Mouse (Mus musculus) forebrain, embryonic 15.5 days (tissue): Measurements from ENCODE around the gene Olfr577. TPM values are rescaled to one million over a fixed set of nuclear protein-coding genes. Genes with fewer than 3 reads are reported as not detected.

ENCODE experiments used
- ATAC-seq: fragments of 200-750 bp; cut with Nextera tagmentation; replicated peaks from 2 replicates; pipeline ENCODE4 v1.8.0; 2017; ENCODE audit warnings: mild to moderate bottlenecking, moderate TSS enrichment, moderate library complexity
- H3K27ac ChIP-seq: fragments of 300-500 bp; sonication (generic); replicated peaks from 2 replicates; pipeline ENCODE4 v1.5.1; 2015; ENCODE audit warnings: mild to moderate bottlenecking, inconsistent platforms
- H3K27me3 ChIP-seq: fragments of 300-500 bp; sonication (generic); 2 replicates; pipeline ENCODE4 v1.6.1; 2015; ENCODE audit warnings: inconsistent platforms
- H3K36me3 ChIP-seq: fragments of 300-500 bp; sonication (generic); 2 replicates; pipeline ENCODE4 v1.6.1; 2015; ENCODE audit warnings: mild to moderate bottlenecking, inconsistent platforms
- H3K4me1 ChIP-seq: fragments of 300-500 bp; sonication (generic); 2 replicates; pipeline ENCODE4 v1.6.1; 2015; ENCODE audit warnings: inconsistent platforms
- H3K4me2 ChIP-seq: fragments of 300-500 bp; sonication (generic); replicated peaks from 2 replicates; pipeline ENCODE4 v1.6.1; 2015; ENCODE audit warnings: mild to moderate bottlenecking, inconsistent platforms
- H3K4me3 ChIP-seq: fragments of 300-500 bp; sonication (generic); 2 replicates; pipeline ENCODE4 v1.5.1; 2015; ENCODE audit warnings: mild to moderate bottlenecking, inconsistent platforms
- H3K9ac ChIP-seq: fragments of 300-500 bp; sonication (generic); replicated peaks from 2 replicates; pipeline ENCODE4 v1.6.1; 2015; ENCODE audit warnings: mild to moderate bottlenecking, inconsistent platforms
- H3K9me3 ChIP-seq: fragments of 300-500 bp; sonication (generic); 2 replicates; pipeline ENCODE4 v1.6.1; 2016; ENCODE audit warnings: inconsistent platforms
- WGBS: fragments of 180-500 bp; shearing (Covaris S2); methylation state at CpG from one replicate; pipeline ENCODE4 v1.1.7; 2015; ENCODE audit warnings: mixed read lengths; 5-methylcytosine and 5-hydroxymethylcytosine counted together
- polyA plus RNA-seq: library from polyadenylated mRNA; unstranded; fragments of >200 nt; fragmentation: Nextera tagmentation; extraction: Ambion mirVana; gene quantifications from 2 replicates; pipeline ENCODE4 v1.2.1, GENCODE M21; 2015

The Olfr577 gene
- polyA plus RNA-seq: not detected in 2 replicates

DNA sequence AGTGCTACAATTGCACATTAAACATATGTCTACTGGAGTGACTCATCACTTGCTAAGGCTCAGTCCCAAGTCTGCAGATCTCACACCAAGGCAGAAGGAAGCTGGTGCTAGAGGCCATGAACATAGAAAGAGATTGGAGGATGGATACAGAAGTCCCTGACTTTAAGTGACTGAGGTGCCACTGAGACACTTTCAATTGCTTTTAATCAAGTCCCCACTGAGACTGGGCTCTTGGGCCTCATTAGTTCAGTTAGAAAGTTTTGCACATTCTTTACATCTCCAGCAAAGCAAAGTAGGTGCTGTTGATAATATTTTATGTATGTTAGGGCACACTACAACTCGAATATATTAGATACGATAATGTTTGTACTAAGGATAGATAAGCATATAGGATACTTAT lies at the start of gene Olfr577:
TSS of gene Olfr577 (minus strand) at position 101 of the 400 bp plus-strand sequence.
- no peaks in the 10 kb centered on the region for H3K9me3 ChIP-seq
- 90% methylated on average over 2 of the region's 2 CpGs for WGBS
- H3K4me2 ChIP-seq: no peak within 1 kb of the TSS
- no peak for ATAC-seq
- H3K36me3 ChIP-seq: no peaks in the 10 kb centered on the region
- no peak within 1 kb of the TSS for H3K27ac ChIP-seq
- no peak within 1 kb of the TSS for H3K4me3 ChIP-seq
- no peaks in the 10 kb centered on the region for H3K27me3 ChIP-seq
- H3K4me1 ChIP-seq: no peaks in the 10 kb centered on the region
- no peak within 1 kb of the TSS for H3K9ac ChIP-seq

DNA sequence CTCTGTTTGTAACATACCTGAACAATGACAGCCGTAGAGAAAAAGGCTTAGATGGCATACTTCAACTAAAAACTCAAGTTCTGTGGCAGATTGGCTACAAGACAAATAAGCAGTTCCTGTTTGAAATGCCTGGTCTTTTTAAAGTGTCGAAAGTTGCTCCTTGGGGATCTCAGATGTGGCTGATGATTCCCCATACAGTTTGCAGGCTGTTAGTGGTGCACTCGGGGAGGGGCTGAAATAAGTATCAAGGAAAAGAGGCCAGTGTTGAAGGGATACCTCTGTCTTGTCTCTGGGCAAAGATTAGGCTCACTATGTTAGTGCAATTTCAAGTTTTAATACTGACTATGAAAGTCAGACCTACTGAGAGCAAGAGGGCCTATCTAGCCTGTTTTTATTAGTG lies 13.5 kb upstream of the Olfr577 start, which contains the start of gene Olfr578:
TSS of gene Olfr578 (minus strand) at position 101 of the 400 bp plus-strand sequence.
- 80% methylated on average over 3 of the region's 3 CpGs for WGBS

DNA sequence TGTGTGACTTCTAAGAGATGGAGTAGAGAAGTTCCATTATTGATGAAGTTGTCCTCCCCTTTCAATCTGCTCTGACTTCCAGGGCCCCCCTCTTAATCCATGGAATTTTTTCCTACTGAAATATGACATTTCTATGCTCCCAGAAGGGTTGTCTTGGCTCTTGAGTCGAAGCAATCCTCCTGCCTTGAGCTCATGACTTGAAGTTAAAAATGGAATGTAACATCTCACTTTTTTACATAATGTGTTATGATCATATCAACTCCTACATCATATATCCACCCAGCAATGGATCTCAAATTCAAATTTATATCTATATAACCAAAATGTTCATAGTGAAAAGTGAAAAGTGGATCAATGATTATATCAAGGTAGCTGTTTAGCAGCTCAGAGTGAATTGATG lies 1.3 kb downstream of the Olfr577 start:
- no peak overlapping the region for H3K9ac ChIP-seq

More for the DNA sequence above, 13.5 kb upstream of the Olfr577 start, which contains the start of gene Olfr578:
- ATAC-seq: no peak
- no peaks in the 10 kb centered on the region for H3K36me3 ChIP-seq
- no peak within 1 kb of the TSS for H3K4me3 ChIP-seq
- no peaks in the 10 kb centered on the region for H3K4me1 ChIP-seq
- H3K9ac ChIP-seq: no peak within 1 kb of the TSS
- H3K9me3 ChIP-seq: no peaks in the 10 kb centered on the region
- H3K27me3 ChIP-seq: no peaks in the 10 kb centered on the region
- no peak within 1 kb of the TSS for H3K4me2 ChIP-seq
- H3K27ac ChIP-seq: no peak within 1 kb of the TSS

DNA sequence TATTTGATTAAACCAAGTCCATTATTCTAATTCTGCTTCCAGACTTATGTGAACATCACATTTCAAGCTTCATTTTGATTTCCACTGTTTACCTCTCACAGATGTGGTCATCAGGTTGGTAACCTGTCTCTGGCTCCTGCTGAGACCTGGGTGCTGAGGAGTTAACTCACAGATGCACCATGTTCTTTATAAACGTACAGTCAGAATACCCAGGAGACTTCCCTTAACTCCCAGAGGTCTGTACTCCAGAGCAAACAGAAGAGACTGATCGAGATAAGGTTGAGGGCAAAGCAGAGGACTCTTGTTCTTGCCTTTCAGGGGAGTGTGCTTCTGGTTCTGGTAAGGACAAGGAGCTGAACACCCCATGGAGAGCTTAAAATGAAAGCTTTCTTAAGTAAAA lies 13.4 kb downstream of the Olfr577 start, which contains the start of gene Olfr576:
TSS of gene Olfr576 (plus strand) at position 301 of the 400 bp plus-strand sequence.
- H3K9me3 ChIP-seq: no peaks in the 10 kb centered on the region
- no peak within 1 kb of the TSS for H3K27ac ChIP-seq
- no peak for ATAC-seq
- no peaks in the 10 kb centered on the region for H3K4me1 ChIP-seq
- WGBS: 64% methylated on average over 2 of the region's 2 CpGs
- H3K36me3 ChIP-seq: no peaks in the 10 kb centered on the region
- no peaks in the 10 kb centered on the region for H3K27me3 ChIP-seq
- H3K9ac ChIP-seq: no peak within 1 kb of the TSS
- H3K4me3 ChIP-seq: no peak within 1 kb of the TSS
- H3K4me2 ChIP-seq: no peak within 1 kb of the TSS

More for the DNA sequence above, 1.3 kb downstream of the Olfr577 start:
- H3K27ac ChIP-seq: no peak overlapping the region
- H3K4me3 ChIP-seq: no peak overlapping the region
- H3K9me3 ChIP-seq: no peaks in the 10 kb centered on the region
- H3K27me3 ChIP-seq: no peaks in the 10 kb centered on the region
- ATAC-seq: no peak
- no peaks in the 10 kb centered on the region for H3K36me3 ChIP-seq
- WGBS: 43% methylated on average over 1 of the region's 1 CpGs
- no peaks in the 10 kb centered on the region for H3K4me1 ChIP-seq
- H3K4me2 ChIP-seq: no peak overlapping the region

DNA sequence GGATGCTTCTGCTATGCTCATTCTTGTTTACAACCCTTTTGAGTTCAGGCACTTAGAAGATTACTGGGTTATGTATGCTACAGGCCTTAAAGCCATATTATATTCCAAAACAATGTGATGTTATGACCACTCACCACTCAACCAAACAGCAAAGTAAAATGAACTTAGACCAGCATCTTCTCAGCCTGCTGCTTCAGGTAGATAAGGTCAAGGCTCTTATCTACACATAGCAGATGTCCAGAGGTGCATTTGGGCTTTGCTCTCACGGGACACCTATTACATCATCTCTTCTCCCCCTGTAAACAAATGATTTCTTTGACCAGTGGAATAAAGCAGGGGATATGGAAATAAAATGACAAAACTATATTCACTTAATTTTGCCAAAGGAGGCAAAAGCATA lies 17.1 kb downstream of the Olfr577 start, which contains the start of gene Olfr575:
TSS of gene Olfr575 (minus strand) at position 183 of the 400 bp plus-strand sequence.
- 71% methylated on average over 1 of the region's 1 CpGs for WGBS
- Histone ChIP-seq H3K27ac (no peak within 1 kb of the TSS), H3K9me3 (no peaks in the 10 kb centered on the region), H3K36me3 (no peaks in the 10 kb centered on the region), H3K4me2 (no peak within 1 kb of the TSS), H3K4me1 (no peaks in the 10 kb centered on the region), H3K4me3 (no peak within 1 kb of the TSS), H3K27me3 (no peaks in the 10 kb centered on the region), H3K9ac (no peak within 1 kb of the TSS)
- ATAC-seq: no peak

DNA sequence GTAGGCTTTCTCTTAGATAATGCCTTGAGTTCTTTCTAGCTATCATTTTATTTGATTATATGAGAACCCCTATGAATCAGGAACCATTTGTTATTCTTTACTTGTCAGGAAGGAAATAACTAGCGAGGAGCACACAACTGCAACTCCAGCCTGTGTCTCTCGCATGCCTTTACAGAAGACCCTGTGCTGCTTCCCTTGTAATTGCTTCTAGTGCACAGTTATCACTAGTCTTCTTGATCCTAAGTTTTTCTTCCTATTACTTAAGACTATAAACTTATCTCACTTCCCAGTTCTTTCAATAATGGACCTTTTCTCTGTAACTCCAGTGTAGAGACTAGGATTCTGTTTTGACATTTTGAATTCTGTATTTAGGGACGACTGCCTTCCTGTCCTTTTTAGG lies 17.6 kb downstream of the Olfr577 start:
- no peak overlapping the region for H3K27ac ChIP-seq
- 89% methylated on average over 3 of the region's 3 CpGs for WGBS
- H3K9me3 ChIP-seq: no peaks in the 10 kb centered on the region
- no peak overlapping the region for H3K4me3 ChIP-seq
- no peaks in the 10 kb centered on the region for H3K36me3 ChIP-seq
- H3K4me2 ChIP-seq: no peak overlapping the region
- H3K4me1 ChIP-seq: no peaks in the 10 kb centered on the region
- no peak overlapping the region for H3K9ac ChIP-seq
- no peak for ATAC-seq
- H3K27me3 ChIP-seq: no peaks in the 10 kb centered on the region

DNA sequence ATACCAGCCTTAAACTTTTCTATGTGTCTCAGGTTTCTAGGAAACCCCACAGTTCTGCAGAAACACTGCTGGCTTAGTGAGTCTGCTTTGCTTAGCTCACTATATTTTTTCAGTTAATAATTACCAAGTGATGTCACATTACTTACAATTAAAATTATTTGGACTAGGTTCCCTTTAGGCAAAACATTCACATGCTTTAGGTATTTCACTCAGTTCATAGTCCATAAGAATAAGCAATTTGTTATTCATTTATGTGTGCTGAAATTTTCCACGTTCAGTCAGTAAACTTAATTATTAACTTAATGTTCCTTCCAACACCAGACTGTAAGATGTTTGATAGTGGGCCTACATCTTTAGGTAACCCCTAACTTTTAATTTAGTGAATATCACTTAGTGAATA lies 25.0 kb downstream of the Olfr577 start:
- 74% methylated on average over 1 of the region's 1 CpGs for WGBS
- Histone ChIP-seq H3K36me3 (no peaks in the 10 kb centered on the region), H3K9ac (no peak overlapping the region), H3K4me2 (no peak overlapping the region), H3K27me3 (no peaks in the 10 kb centered on the region), H3K4me3 (no peak overlapping the region), H3K9me3 (no peaks in the 10 kb centered on the region), H3K27ac (no peak overlapping the region), H3K4me1 (no peaks in the 10 kb centered on the region)
- ATAC-seq: no peak

DNA sequence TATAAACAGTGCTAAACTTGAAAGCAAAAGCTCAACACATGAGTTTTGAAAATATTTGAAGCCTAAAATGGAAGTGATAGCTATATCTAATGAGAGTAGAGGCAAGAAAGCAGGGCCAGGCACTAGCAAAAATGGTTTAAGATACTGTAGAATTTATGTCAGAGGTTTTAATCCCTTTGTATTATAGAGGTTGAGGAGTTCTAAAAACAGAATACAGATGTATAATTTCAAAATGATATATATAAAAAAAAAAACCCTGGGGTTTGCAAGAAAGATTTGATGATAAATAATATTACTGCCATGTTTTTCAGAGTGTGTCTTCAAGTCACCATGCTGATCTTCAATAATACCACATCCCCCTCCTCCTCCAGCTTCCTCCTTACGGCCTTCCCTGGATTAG lies 27.6 kb downstream of the Olfr577 start, which contains the start of gene Olfr574:
TSS of gene Olfr574 (plus strand) at position 301 of the 400 bp plus-strand sequence.
- H3K9me3 ChIP-seq: no peaks in the 10 kb centered on the region
- H3K27ac ChIP-seq: no peak within 1 kb of the TSS
- H3K4me1 ChIP-seq: no peaks in the 10 kb centered on the region
- ATAC-seq: no peak
- H3K27me3 ChIP-seq: no peaks in the 10 kb centered on the region
- H3K36me3 ChIP-seq: no peaks in the 10 kb centered on the region
- no peak within 1 kb of the TSS for H3K4me3 ChIP-seq
- WGBS: 97% methylated on average over 1 of the region's 1 CpGs
- H3K4me2 ChIP-seq: no peak within 1 kb of the TSS
- no peak within 1 kb of the TSS for H3K9ac ChIP-seq

DNA sequence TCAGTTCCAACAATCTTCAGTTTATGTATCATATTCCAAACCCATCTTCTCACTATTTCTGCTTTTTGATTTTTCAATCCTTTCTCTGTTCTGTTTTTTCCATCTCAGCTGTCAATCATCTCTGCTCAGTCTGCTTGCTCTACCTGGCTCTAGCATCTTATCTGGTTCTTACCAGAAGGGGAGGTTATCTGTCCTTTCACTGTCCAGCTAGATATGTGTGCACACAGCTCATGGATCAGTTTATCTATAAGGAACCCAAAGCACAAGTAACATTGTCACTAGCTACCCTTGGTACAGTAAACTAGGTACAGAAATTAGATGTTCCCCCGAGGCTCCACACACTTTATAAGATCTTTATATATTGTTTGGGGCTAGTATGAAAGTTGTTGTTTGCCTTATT lies 32.3 kb downstream of the Olfr577 start:
- Histone ChIP-seq H3K27me3 (no peaks in the 10 kb centered on the region), H3K9me3 (no peaks in the 10 kb centered on the region), H3K36me3 (no peaks in the 10 kb centered on the region), H3K27ac (no peak overlapping the region), H3K9ac (no peak overlapping the region), H3K4me2 (no peak overlapping the region), H3K4me3 (no peak overlapping the region), H3K4me1 (no peaks in the 10 kb centered on the region)
- no peak for ATAC-seq
- 98% methylated on average over 1 of the region's 1 CpGs for WGBS

DNA sequence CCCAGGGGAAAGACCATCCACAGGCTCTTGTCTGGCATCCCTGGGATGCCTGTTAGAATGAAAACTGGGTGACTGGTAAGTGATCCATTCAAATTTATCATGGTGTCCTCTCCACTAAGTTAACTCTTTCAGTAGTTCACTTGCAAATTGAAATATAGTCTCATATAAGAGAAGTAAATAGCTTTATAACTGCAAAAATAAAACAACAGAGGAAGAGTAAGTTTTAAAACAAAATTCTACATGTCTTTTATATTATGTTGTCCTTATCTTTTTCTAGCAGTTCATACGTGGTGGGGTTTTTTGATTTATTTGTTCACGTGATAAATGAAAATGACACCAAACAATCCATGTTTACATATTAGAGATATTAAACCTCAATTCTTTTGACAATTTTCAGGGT lies 33.3 kb downstream of the Olfr577 start, which contains the start of gene Olfr573-ps1:
TSS of gene Olfr573-ps1 (minus strand) at position 101 of the 400 bp plus-strand sequence.
- 94% methylated on average over 2 of the region's 2 CpGs for WGBS
- Histone ChIP-seq H3K36me3 (no peaks in the 10 kb centered on the region), H3K4me1 (no peaks in the 10 kb centered on the region), H3K27ac (no peak within 1 kb of the TSS), H3K27me3 (no peaks in the 10 kb centered on the region), H3K9ac (no peak within 1 kb of the TSS), H3K4me2 (no peak within 1 kb of the TSS), H3K4me3 (no peak within 1 kb of the TSS), H3K9me3 (no peaks in the 10 kb centered on the region)
- ATAC-seq: no peak

DNA sequence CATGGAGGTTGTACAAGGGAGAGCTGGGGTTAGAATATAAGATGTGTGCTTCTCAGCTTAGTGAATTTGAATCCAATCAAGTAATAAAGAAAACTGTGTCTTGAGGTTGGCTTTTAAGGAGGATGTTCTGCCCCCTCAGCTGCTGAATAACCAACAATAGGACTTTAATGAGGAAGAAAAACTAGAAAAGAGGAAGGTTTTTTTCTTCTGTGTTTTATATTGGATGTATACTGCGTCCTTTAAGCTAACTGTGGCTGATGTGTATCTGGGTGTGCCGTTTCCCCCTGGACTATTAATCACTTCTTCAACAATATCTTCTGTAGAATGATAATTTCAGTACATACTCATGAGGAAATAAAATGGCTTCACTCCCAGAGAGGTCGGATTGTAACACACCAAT lies 48.6 kb downstream of the Olfr577 start:
- no peak for ATAC-seq
- Histone ChIP-seq H3K9me3 (no peaks in the 10 kb centered on the region), H3K27me3 (no peaks in the 10 kb centered on the region), H3K4me3 (no peak overlapping the region), H3K27ac (no peak overlapping the region), H3K36me3 (no peaks in the 10 kb centered on the region), H3K4me2 (no peak overlapping the region), H3K9ac (no peak overlapping the region), H3K4me1 (no peaks in the 10 kb centered on the region)
- 71% methylated on average over 3 of the region's 3 CpGs for WGBS

DNA sequence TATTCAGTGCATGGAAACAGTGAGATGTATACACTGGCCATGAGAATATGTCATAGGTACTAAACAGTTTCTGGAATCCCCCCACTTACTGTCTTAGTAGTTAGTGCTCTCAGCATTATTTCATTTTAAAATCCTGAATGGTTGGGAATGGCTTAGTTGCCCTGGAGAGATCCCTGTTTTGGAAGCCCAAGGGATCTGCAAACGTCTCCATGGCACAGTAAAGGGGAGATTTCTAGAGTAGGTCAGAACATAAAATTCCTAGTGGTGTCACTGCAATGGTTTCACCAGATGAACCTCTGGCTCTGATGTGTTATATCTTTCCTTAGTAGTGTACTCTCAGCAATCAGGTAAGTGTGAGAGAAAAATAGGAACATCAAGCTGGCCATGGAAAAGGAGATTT lies 51.6 kb downstream of the Olfr577 start, which contains the start of gene Olfr572:
TSS of gene Olfr572 (plus strand) at position 301 of the 400 bp plus-strand sequence.
- H3K27ac ChIP-seq: no peak within 1 kb of the TSS
- no peaks in the 10 kb centered on the region for H3K9me3 ChIP-seq
- WGBS: 71% methylated on average over 1 of the region's 1 CpGs
- H3K4me1 ChIP-seq: no peaks in the 10 kb centered on the region
- no peak within 1 kb of the TSS for H3K9ac ChIP-seq
- no peak within 1 kb of the TSS for H3K4me2 ChIP-seq
- H3K4me3 ChIP-seq: no peak within 1 kb of the TSS
- no peak for ATAC-seq
- no peaks in the 10 kb centered on the region for H3K36me3 ChIP-seq
- no peaks in the 10 kb centered on the region for H3K27me3 ChIP-seq
